Mouse (Mus musculus) layer of hippocampus, adult 9-10 months (tissue): ENCODE measurements around the gene Clptm1.
"Not testable (repeated sequence)": the region's sequence is repeated elsewhere in the genome, so short reads cannot be mapped to it uniquely, and the experiment has no call there.

Source experiments
- DNase-seq: peaks from one replicate; pipeline ENCODE4 v3.0.0; 2022; ENCODE audit warnings: low spot score

The Clptm1 gene

GRCm38 (mm10) chr7:19691873-19692865, 27.3 kb upstream of the Clptm1 start, which contains the start of gene Apoc1:
Gene Apoc1 (minus strand): TSS chr7:19692660.
- DNase-seq, result no peak

- no peak for DNase-seq
These were observed 26.6 kb upstream of the Clptm1 start for GRCm38 (mm10) chr7:19691434-19691833.

- DNase-seq, result no peak
These were observed 26.0 kb upstream of the Clptm1 start for GRCm38 (mm10) chr7:19690845-19691244.

- no peak for DNase-seq
These were observed 23.8 kb upstream of the Clptm1 start for GRCm38 (mm10) chr7:19688611-19689010.

GRCm38 (mm10) chr7:19688101-19688500, 23.3 kb upstream of the Clptm1 start:
- no peak for DNase-seq

GRCm38 (mm10) chr7:19686927-19687583, 22.2 kb upstream of the Clptm1 start:
- DNase-seq, result not testable (repeated sequence)

- no peak for DNase-seq
These were observed 21.7 kb upstream of the Clptm1 start for GRCm38 (mm10) chr7:19686521-19686920.

- DNase-seq, result no peak
These were observed 20.5 kb upstream of the Clptm1 start for GRCm38 (mm10) chr7:19685374-19685773.

GRCm38 (mm10) chr7:19683771-19684201, 19.0 kb upstream of the Clptm1 start:
- DNase-seq, result no peak

- no peak for DNase-seq
These were observed 18.1 kb upstream of the Clptm1 start for GRCm38 (mm10) chr7:19682979-19683378.

GRCm38 (mm10) chr7:19681202-19681694, 16.4 kb upstream of the Clptm1 start, which contains the start of the genes Gm44805 and Apoc4:
Gene Gm44805 (minus strand): TSS chr7:19681423.
Gene Apoc4 (minus strand): TSS chr7:19681479.
- no peak for DNase-seq

- no peak for DNase-seq
These were observed 15.9 kb upstream of the Clptm1 start for GRCm38 (mm10) chr7:19680702-19681101.

- no peak for DNase-seq
These were observed 14.1 kb upstream of the Clptm1 start for GRCm38 (mm10) chr7:19678901-19679300.

GRCm38 (mm10) chr7:19677872-19678271, 13.0 kb upstream of the Clptm1 start, which contains the start of gene Apoc2:
Gene Apoc2 (minus strand): TSS chr7:19677941.
- no peak for DNase-seq

GRCm38 (mm10) chr7:19676662-19677061, 11.8 kb upstream of the Clptm1 start:
- DNase-seq, result no peak

GRCm38 (mm10) chr7:19675824-19676223, 11.0 kb upstream of the Clptm1 start:
- DNase-seq, result no peak

GRCm38 (mm10) chr7:19673083-19673699, 8.4 kb upstream of the Clptm1 start:
- DNase-seq, result no peak

- DNase-seq, result no peak
These were observed 6.7 kb upstream of the Clptm1 start for GRCm38 (mm10) chr7:19671511-19671910.

- peak; percentile 99 for DNase-seq
These were observed 4.3 kb upstream of the Clptm1 start for GRCm38 (mm10) chr7:19668947-19669721.

- no peak for DNase-seq
These were observed 2.6 kb upstream of the Clptm1 start for GRCm38 (mm10) chr7:19667434-19667833.

GRCm38 (mm10) chr7:19666750-19667149, 1.9 kb upstream of the Clptm1 start:
- no peak for DNase-seq
